Mouse (Mus musculus): ENCODE results near the gene Itpr2. TPM values are rescaled to one million over a fixed set of nuclear protein-coding genes. Genes with fewer than 3 reads are reported as not detected.

Gene Itpr2
- polyA plus RNA-seq, 1 experiment = 0.14 TPM

- peaks cover 2% of the 10 kb centered on the region for H3K9me3 ChIP-seq (ENCODE audit: control insufficient read depth, low read length)
- H3K27me3 ChIP-seq (ENCODE audit: control insufficient read depth) = no peaks in the 10 kb centered on the region
- TF ChIP-seq GATA1 (IDR thresholded peaks at IDR 0.05; ENCODE audit: low read length) (no peak), TAL1 (IDR thresholded peaks at IDR 0.05; ENCODE audit: low read length) (no peak)
- no peaks in the 10 kb centered on the region for H3K36me3 ChIP-seq (ENCODE audit: control insufficient read depth)
- no peaks in the 10 kb centered on the region for H3K4me1 ChIP-seq (ENCODE audit: control insufficient read depth)
- H3K4me3 ChIP-seq (replicated peaks) = no peak overlapping the region
These were observed 360.9 kb downstream of the Itpr2 start for GRCm38 (mm10) chr6:146140966-146141585.

GRCm38 (mm10) chr6:146140171-146140570, 361.9 kb downstream of the Itpr2 start:
- Histone ChIP-seq H3K4me3 (replicated peaks) (no peak overlapping the region), H3K4me1 (ENCODE audit: control insufficient read depth) (no peaks in the 10 kb centered on the region), H3K9me3 (ENCODE audit: control insufficient read depth, low read length) (no peaks in the 10 kb centered on the region), H3K27me3 (ENCODE audit: control insufficient read depth) (no peaks in the 10 kb centered on the region), H3K36me3 (ENCODE audit: control insufficient read depth) (no peaks in the 10 kb centered on the region)
- TF ChIP-seq TAL1 (IDR thresholded peaks at IDR 0.05; ENCODE audit: low read length) = no peak
- no peak for TF ChIP-seq GATA1 (IDR thresholded peaks at IDR 0.05; ENCODE audit: low read length)

GRCm38 (mm10) chr6:146136646-146137045, 365.4 kb downstream of the Itpr2 start:
- TF ChIP-seq TAL1 (IDR thresholded peaks at IDR 0.05; ENCODE audit: low read length) = no peak
- TF ChIP-seq GATA1 (IDR thresholded peaks at IDR 0.05; ENCODE audit: low read length) = no peak
- Histone ChIP-seq H3K36me3 (ENCODE audit: control insufficient read depth) (no peaks in the 10 kb centered on the region), H3K27me3 (ENCODE audit: control insufficient read depth) (no peaks in the 10 kb centered on the region), H3K4me1 (ENCODE audit: control insufficient read depth) (no peaks in the 10 kb centered on the region), H3K4me3 (replicated peaks) (no peak overlapping the region), H3K9me3 (ENCODE audit: control insufficient read depth, low read length) (no peaks in the 10 kb centered on the region)

GRCm38 (mm10) chr6:146136244-146136643, 365.8 kb downstream of the Itpr2 start:
- no peaks in the 10 kb centered on the region for H3K9me3 ChIP-seq (ENCODE audit: control insufficient read depth, low read length)
- no peaks in the 10 kb centered on the region for H3K36me3 ChIP-seq (ENCODE audit: control insufficient read depth)
- H3K4me3 ChIP-seq (replicated peaks) = no peak overlapping the region
- H3K27me3 ChIP-seq (ENCODE audit: control insufficient read depth) = no peaks in the 10 kb centered on the region
- no peak for TF ChIP-seq GATA1 (IDR thresholded peaks at IDR 0.05; ENCODE audit: low read length)
- no peak for TF ChIP-seq TAL1 (IDR thresholded peaks at IDR 0.05; ENCODE audit: low read length)
- no peaks in the 10 kb centered on the region for H3K4me1 ChIP-seq (ENCODE audit: control insufficient read depth)

GRCm38 (mm10) chr6:146135291-146135690, 366.7 kb downstream of the Itpr2 start:
- Histone ChIP-seq H3K36me3 (ENCODE audit: control insufficient read depth) (no peaks in the 10 kb centered on the region), H3K9me3 (ENCODE audit: control insufficient read depth, low read length) (no peaks in the 10 kb centered on the region), H3K4me3 (replicated peaks) (no peak overlapping the region), H3K27me3 (ENCODE audit: control insufficient read depth) (no peaks in the 10 kb centered on the region), H3K4me1 (ENCODE audit: control insufficient read depth) (no peaks in the 10 kb centered on the region)
- no peak for TF ChIP-seq GATA1 (IDR thresholded peaks at IDR 0.05; ENCODE audit: low read length)
- TF ChIP-seq TAL1 (IDR thresholded peaks at IDR 0.05; ENCODE audit: low read length) = no peak

GRCm38 (mm10) chr6:146133921-146134320, 368.1 kb downstream of the Itpr2 start:
- Histone ChIP-seq H3K27me3 (ENCODE audit: control insufficient read depth) (no peaks in the 10 kb centered on the region), H3K9me3 (ENCODE audit: control insufficient read depth, low read length) (no peaks in the 10 kb centered on the region; the same call in 1 of the 2 replicates), H3K4me3 (replicated peaks) (no peak overlapping the region), H3K4me1 (ENCODE audit: control insufficient read depth) (no peaks in the 10 kb centered on the region), H3K36me3 (ENCODE audit: control insufficient read depth) (no peaks in the 10 kb centered on the region)
- TF ChIP-seq TAL1 (IDR thresholded peaks at IDR 0.05; ENCODE audit: low read length) = no peak
- TF ChIP-seq GATA1 (IDR thresholded peaks at IDR 0.05; ENCODE audit: low read length) = no peak

- no peaks in the 10 kb centered on the region for H3K36me3 ChIP-seq (ENCODE audit: control insufficient read depth)
- H3K27me3 ChIP-seq (ENCODE audit: control insufficient read depth) = no peaks in the 10 kb centered on the region
- TF ChIP-seq GATA1 (IDR thresholded peaks at IDR 0.05; ENCODE audit: low read length) (no peak), TAL1 (IDR thresholded peaks at IDR 0.05; ENCODE audit: low read length) (no peak)
- H3K4me1 ChIP-seq (ENCODE audit: control insufficient read depth) = no peaks in the 10 kb centered on the region
- H3K9me3 ChIP-seq (ENCODE audit: control insufficient read depth, low read length) = peaks cover 3% of the 10 kb centered on the region; the same call in 1 of the 2 replicates
- H3K4me3 ChIP-seq (replicated peaks) = no peak overlapping the region
These were observed 373.0 kb downstream of the Itpr2 start for GRCm38 (mm10) chr6:146129066-146129465.

- H3K9me3 ChIP-seq (ENCODE audit: control insufficient read depth, low read length) = peaks cover 3% of the 10 kb centered on the region; the same call in 1 of the 2 replicates
- no peaks in the 10 kb centered on the region for H3K4me1 ChIP-seq (ENCODE audit: control insufficient read depth)
- no peak overlapping the region for H3K4me3 ChIP-seq (replicated peaks)
- H3K36me3 ChIP-seq (ENCODE audit: control insufficient read depth) = no peaks in the 10 kb centered on the region
- TF ChIP-seq GATA1 (IDR thresholded peaks at IDR 0.05; ENCODE audit: low read length) (no peak), TAL1 (IDR thresholded peaks at IDR 0.05; ENCODE audit: low read length) (no peak)
- H3K27me3 ChIP-seq (ENCODE audit: control insufficient read depth) = no peaks in the 10 kb centered on the region
These were observed 375.0 kb downstream of the Itpr2 start for GRCm38 (mm10) chr6:146126823-146127681.

- TF ChIP-seq TAL1 (IDR thresholded peaks at IDR 0.05; ENCODE audit: low read length) (no peak), GATA1 (IDR thresholded peaks at IDR 0.05; ENCODE audit: low read length) (no peak)
- H3K4me1 ChIP-seq (ENCODE audit: control insufficient read depth) = no peaks in the 10 kb centered on the region
- no peak overlapping the region for H3K4me3 ChIP-seq (replicated peaks)
- H3K36me3 ChIP-seq (ENCODE audit: control insufficient read depth) = no peaks in the 10 kb centered on the region
- H3K9me3 ChIP-seq (ENCODE audit: control insufficient read depth, low read length) = peaks cover 3% of the 10 kb centered on the region; the same call in 1 of the 2 replicates
- no peaks in the 10 kb centered on the region for H3K27me3 ChIP-seq (ENCODE audit: control insufficient read depth)
These were observed 376.4 kb downstream of the Itpr2 start for GRCm38 (mm10) chr6:146125621-146126020.
